Mouse (Mus musculus) v-Abl transformed pro-B cells (cell line): ENCODE measurements around the gene Ktn1.

Source experiments
- in situ Hi-C, 2 experiments: fragments of 400-800 bp; cut with MboI; formaldehyde crosslinking; loops; one replicate each; pipeline ENCODE4 v1.15.1; 2025; ENCODE audit not compliant: unreplicated experiment in 2 of 2

Gene Ktn1

DNA sequence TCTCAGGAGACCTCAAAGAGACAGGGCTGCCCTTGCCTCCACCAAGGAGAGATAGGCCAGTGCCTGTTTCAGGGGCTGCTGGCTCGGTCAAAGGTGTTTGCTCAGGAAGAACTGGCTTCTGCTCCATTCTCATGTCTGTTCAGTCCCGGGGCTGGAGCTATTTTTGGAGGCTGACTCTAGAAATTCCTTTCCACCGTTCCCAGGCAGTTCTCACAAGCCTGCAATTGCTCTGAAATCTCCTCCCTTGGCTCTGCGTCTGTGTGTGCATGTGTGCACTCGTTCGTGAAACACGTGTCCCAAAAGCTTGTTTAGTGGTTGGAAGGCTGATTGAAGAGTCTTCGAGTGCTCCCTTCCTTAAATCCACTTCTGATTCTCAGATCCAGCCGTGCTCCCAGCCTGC lies 99.3 kb downstream of the Ktn1 start:
- in situ Hi-C loops: loop anchor here in 1 of 2 experiments (25.0 kb wide), 1 partner anchor 1340 kb away; no protein-coding TSS in a partner anchor

GRCm38 (mm10) chr14:47748714-47749113 lies 100.5 kb downstream of the Ktn1 start:
- in situ Hi-C loops: loop anchor here in 1 of 2 experiments (25.0 kb wide), 1 partner anchor 1339 kb away; no protein-coding TSS in a partner anchor

- in situ Hi-C loops: loop anchor here (10.0 to 25.0 kb wide), 5 partner anchors 611 to 1986 kb away; no protein-coding TSS in a partner anchor
These were observed 103.4 kb downstream of the Ktn1 start for GRCm38 (mm10) chr14:47751422-47752205.

GRCm38 (mm10) chr14:47753561-47753960 lies 105.3 kb downstream of the Ktn1 start:
- in situ Hi-C loops: loop anchor here (10.0 to 25.0 kb wide), 5 partner anchors 609 to 1984 kb away; no protein-coding TSS in a partner anchor

- in situ Hi-C loops: loop anchor here (10.0 to 25.0 kb wide), 5 partner anchors 608 to 1983 kb away; no protein-coding TSS in a partner anchor
These were observed 106.1 kb downstream of the Ktn1 start for GRCm38 (mm10) chr14:47754253-47754897.

GRCm38 (mm10) chr14:47756411-47757065 lies 108.3 kb downstream of the Ktn1 start:
- in situ Hi-C loops: loop anchor here (10.0 to 25.0 kb wide), 5 partner anchors 606 to 1981 kb away; no protein-coding TSS in a partner anchor

- in situ Hi-C loops: loop anchor here (25.0 kb wide), 3 partner anchors 597 to 1972 kb away; no protein-coding TSS in a partner anchor
These were observed 116.9 kb downstream of the Ktn1 start for GRCm38 (mm10) chr14:47765192-47765591.

GRCm38 (mm10) chr14:47765796-47766195 lies 117.5 kb downstream of the Ktn1 start:
- in situ Hi-C loops: loop anchor here (25.0 kb wide), 3 partner anchors 597 to 1972 kb away; no protein-coding TSS in a partner anchor

DNA sequence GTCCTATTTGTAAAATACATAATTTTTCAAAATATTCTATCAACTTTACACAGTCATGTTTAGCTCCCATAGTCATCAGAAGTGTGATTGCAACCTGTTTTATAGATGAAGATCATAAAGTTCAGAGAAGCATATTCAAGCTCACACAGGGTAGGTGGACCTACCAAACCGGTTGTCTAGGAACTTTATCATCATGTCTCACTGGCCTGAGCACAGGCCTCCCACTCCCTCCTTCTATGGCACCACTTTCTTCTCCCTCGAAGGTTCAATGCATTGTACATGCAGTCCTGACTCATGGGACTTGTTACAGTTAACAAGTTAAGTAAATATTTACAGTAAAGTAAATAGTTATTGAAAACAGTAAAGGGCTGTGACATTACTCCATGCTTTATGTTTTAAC lies 118.1 kb downstream of the Ktn1 start:
- in situ Hi-C loops: loop anchor here (25.0 kb wide), 3 partner anchors 596 to 1971 kb away; no protein-coding TSS in a partner anchor

GRCm38 (mm10) chr14:47771496-47771895 lies 123.2 kb downstream of the Ktn1 start:
- in situ Hi-C loops: loop anchor here (25.0 kb wide), 3 partner anchors 591 to 1966 kb away; no protein-coding TSS in a partner anchor

GRCm38 (mm10) chr14:47775543-47775942 lies 127.3 kb downstream of the Ktn1 start:
- in situ Hi-C loops: no loop called here

DNA sequence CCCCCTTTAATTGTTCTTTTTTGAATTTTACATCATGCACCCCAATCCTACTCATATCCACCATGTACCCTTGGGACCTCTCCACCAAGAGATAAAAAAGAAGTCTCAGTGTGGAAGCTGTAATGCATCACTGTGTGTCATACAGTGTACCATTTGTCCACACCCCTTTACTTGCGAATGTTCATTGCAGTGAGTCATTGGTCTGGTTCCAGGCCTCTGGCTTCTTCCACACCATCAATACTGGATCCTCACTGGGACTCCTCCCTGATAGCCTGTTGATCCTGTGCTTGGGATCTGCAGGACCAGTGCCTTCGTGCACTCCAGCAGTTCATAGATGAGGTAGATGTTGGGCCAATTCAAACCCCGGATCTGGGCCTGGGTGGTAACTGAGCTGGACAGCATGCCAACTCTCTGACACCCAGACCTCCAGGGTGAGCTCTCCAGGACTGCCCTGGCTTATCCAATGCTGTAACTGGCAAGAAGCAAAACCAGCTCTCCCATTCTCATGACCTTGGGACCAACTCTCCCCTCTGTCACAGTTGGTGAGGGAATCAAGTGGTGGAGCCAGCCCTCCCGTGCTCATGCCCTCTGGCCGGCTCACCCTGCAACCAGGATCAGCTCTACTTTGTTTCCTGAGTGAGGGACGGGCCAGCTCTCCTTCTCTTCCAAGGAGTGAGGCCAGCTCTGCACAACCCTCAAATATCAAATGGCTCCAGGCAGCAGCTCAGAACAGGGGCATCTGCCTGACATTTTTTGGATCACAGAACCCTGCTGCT lies 128.2 kb downstream of the Ktn1 start:
- in situ Hi-C loops: no loop called here

DNA sequence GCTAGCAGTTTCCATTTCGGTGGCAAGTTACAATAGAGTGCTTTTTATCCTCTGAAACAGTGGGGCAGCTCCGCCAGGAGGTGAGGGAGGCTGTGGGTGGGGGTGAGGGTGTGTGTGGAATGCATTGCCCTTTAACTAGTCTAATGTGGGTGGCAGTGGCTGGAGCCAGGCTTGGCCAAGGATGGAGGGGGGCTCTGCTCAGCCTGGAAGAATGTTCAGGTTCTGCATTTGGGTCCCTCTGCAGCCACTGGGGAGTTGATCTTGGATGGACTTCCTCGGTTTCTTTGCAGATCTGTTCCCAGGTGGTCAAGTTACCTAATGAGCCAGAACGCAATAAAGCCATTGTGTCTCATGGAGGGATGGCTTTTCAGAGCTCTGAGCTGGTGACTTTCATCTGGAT lies 137.9 kb downstream of the Ktn1 start:
- in situ Hi-C loops: no loop called here
